21 mouse cellular contexts compared by ENCODE assay signal in the genomic region with DNA sequence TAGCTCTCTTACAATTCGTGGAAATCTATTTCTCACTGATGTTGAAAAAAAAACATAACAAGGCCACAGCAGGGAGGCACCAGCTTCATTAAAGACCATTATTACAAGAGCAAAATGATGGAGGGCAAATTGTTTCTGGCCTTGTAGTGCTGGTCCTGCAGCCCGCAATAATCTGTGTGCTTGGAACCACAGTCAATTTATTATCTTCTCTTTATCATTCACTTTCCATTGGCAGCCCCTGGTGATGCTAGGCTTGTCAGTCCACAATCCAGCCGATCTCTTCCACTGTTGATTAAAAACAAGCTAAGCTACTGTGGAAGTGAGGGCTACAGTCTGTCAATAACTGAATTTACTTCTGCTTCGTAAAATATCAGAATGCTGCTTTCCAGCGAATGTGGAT.
DNase-seq lines count a peak whose midpoint lies in the region; ATAC-seq and TF ChIP-seq lines count a peak whose summit lies in the region.
"Had no signal": no experiment of that assay in that cellular context is flagged by ENCODE, and none has a peak within 500 bp of the region (broad histone marks: within the 10 kb centered on the region; RNA-seq: fewer than 3 reads in every experiment).

No protein-coding gene starts in this region.

- TF ChIP-seq POLR2A in thymus, adult 2 months (IDR thresholded peaks at IDR 0.05; ENCODE audit: control insufficient read depth, extremely low read depth, insufficient read depth, low read length, poor library complexity) = no peak

- WGBS in hindbrain, embryonic 12.5 days = 52% methylated on average over 5 of the region's 5 CpGs
- WGBS in hindbrain, postnatal 0 days = 33% methylated on average over 5 of the region's 5 CpGs
- 88% methylated on average over 5 of the region's 5 CpGs for WGBS in thymus, adult 2 months

- H3K27ac ChIP-seq in layer of hippocampus, adult 2 months = peak overlapping the region; percentile 59
- H3K27ac ChIP-seq in hindbrain, embryonic 12.5 days = 0 out of 2 replicates have a peak overlapping the region, but pooled peaks have one; percentile 44
- H3K27ac ChIP-seq in hindbrain, postnatal 0 days = 0 out of 2 replicates have a peak overlapping the region, but pooled peaks have one; percentile 8
- no peak overlapping the region for H3K27ac ChIP-seq in thymus, adult 2 months (ENCODE audit: control insufficient read depth, insufficient read depth, low read length)
- H3K27ac ChIP-seq: embryonic facial prominence, embryonic 12.5 days; heart, embryonic 13.5 days; liver, embryonic 12.5 days had no signal

- no peak for ATAC-seq in hindbrain, embryonic 12.5 days (ENCODE audit: low FRiP score)
- ATAC-seq in hindbrain, postnatal 0 days = no peak
- ATAC-seq: liver, embryonic 12.5 days had no signal

- H3K9ac ChIP-seq in hindbrain, embryonic 12.5 days = no peak overlapping the region
- no peak overlapping the region for H3K9ac ChIP-seq in hindbrain, postnatal 0 days (replicated peaks; ENCODE audit: low read length)
- H3K9ac ChIP-seq: embryonic facial prominence, embryonic 12.5 days; heart, embryonic 13.5 days; liver, embryonic 12.5 days; lung, embryonic 14.5 days had no signal

- H3K4me2 ChIP-seq in hindbrain, embryonic 12.5 days (replicated peaks) = no peak overlapping the region
- no peak overlapping the region for H3K4me2 ChIP-seq in hindbrain, postnatal 0 days (ENCODE audit: low read depth, low read length)
- H3K4me2 ChIP-seq: embryonic facial prominence, embryonic 12.5 days; heart, embryonic 13.5 days; liver, embryonic 12.5 days; lung, embryonic 14.5 days had no signal

- H3K9me3 ChIP-seq in hindbrain, embryonic 12.5 days (replicated peaks) = no peaks in the 10 kb centered on the region
- H3K9me3 ChIP-seq in hindbrain, postnatal 0 days (ENCODE audit: low read length) = no peaks in the 10 kb centered on the region
- H3K9me3 ChIP-seq: embryonic facial prominence, embryonic 12.5 days; heart, embryonic 13.5 days; liver, embryonic 12.5 days had no signal

- no peaks in the 10 kb centered on the region for H3K27me3 ChIP-seq in hindbrain, embryonic 12.5 days
- no peaks in the 10 kb centered on the region for H3K27me3 ChIP-seq in hindbrain, postnatal 0 days (ENCODE audit: insufficient read depth, low read length)
- no peaks in the 10 kb centered on the region for H3K27me3 ChIP-seq in thymus, adult 2 months (ENCODE audit: control insufficient read depth, insufficient read depth, low read length)
- H3K27me3 ChIP-seq: embryonic facial prominence, embryonic 12.5 days; heart, embryonic 13.5 days; liver, embryonic 12.5 days had no signal

- H3K4me1 ChIP-seq in hindbrain, embryonic 12.5 days = no peaks in the 10 kb centered on the region
- H3K4me1 ChIP-seq in hindbrain, postnatal 0 days (ENCODE audit: insufficient read depth, low read length) = no peaks in the 10 kb centered on the region
- no peaks in the 10 kb centered on the region for H3K4me1 ChIP-seq in thymus, adult 2 months (replicated peaks; ENCODE audit: control insufficient read depth, insufficient read depth, low read length)
- H3K4me1 ChIP-seq: embryonic facial prominence, embryonic 12.5 days; heart, embryonic 13.5 days; liver, embryonic 12.5 days had no signal

- no peaks in the 10 kb centered on the region for H3K36me3 ChIP-seq in hindbrain, embryonic 12.5 days
- no peaks in the 10 kb centered on the region for H3K36me3 ChIP-seq in hindbrain, postnatal 0 days (ENCODE audit: insufficient read depth, low read length)
- no peaks in the 10 kb centered on the region for H3K36me3 ChIP-seq in thymus, adult 2 months (ENCODE audit: control insufficient read depth, insufficient read depth, low read length)
- H3K36me3 ChIP-seq: embryonic facial prominence, embryonic 12.5 days; heart, embryonic 13.5 days; liver, embryonic 12.5 days had no signal

- no peak overlapping the region for H3K4me3 ChIP-seq in layer of hippocampus, adult 2 months
- no peak overlapping the region for H3K4me3 ChIP-seq in hindbrain, embryonic 12.5 days
- no peak overlapping the region for H3K4me3 ChIP-seq in hindbrain, postnatal 0 days (ENCODE audit: low read length)
- H3K4me3 ChIP-seq in thymus, adult 2 months (ENCODE audit: control insufficient read depth, insufficient read depth, low read length) = no peak overlapping the region
- H3K4me3 ChIP-seq: embryonic facial prominence, embryonic 12.5 days; erythroblast, embryonic 14.5 days; heart, embryonic 13.5 days; liver, embryonic 12.5 days; myocyte had no signal

- DNase-seq in layer of hippocampus, adult 2 months (ENCODE audit: low spot score in 2 of 2) = no peak
- DNase-seq in layer of hippocampus, postnatal 36 days = no peak
- no peak for DNase-seq in hindbrain, postnatal 0 days (ENCODE audit: low spot score)
- peak; percentile 63 for DNase-seq in retina, embryonic 14.5 days (ENCODE audit: low spot score)
- no peak for DNase-seq in thymus, adult 2 months
- no peak for DNase-seq in urinary bladder, postnatal 14 days (ENCODE audit: low spot score)
- DNase-seq: adrenal gland, adult 2 months; B cell, adult 2 months; cerebellum, postnatal 10 days; heart, adult 11 months; kidney, postnatal 36 days; layer of hippocampus, adult 9-11 months; lung, embryonic 14.5 days; lung, postnatal 36 days; thymus, postnatal 36 days had no signal

- no peak for TF ChIP-seq CTCF in layer of hippocampus, adult 2 months (conservative IDR thresholded peaks at IDR 0.05)
- no peak for TF ChIP-seq CTCF in hindbrain, postnatal 0 days (IDR thresholded peaks at IDR 0.05; ENCODE audit: low read depth)
- TF ChIP-seq CTCF in thymus, adult 2 months (IDR thresholded peaks at IDR 0.05; ENCODE audit: borderline replicate concordance, control insufficient read depth, extremely low read depth, insufficient read depth, low read length, poor library complexity) = no peak
